Mouse (Mus musculus) adrenal gland, adult 2 months (tissue): Measurements from ENCODE around the gene Selenok. TPM values are rescaled to one million over a fixed set of nuclear protein-coding genes. Genes with fewer than 3 reads are reported as not detected.

ENCODE experiments used
- DNase-seq: peaks from one replicate; pipeline ENCODE4 v3.0.0; 2021
- polyA plus RNA-seq: library from polyadenylated mRNA; depleted of rRNA; stranded (reverse); fragments of >200 nt; gene quantifications from 2 replicates; pipeline ENCODE4 v1.2.3, GENCODE M21; 2012
- total RNA-seq, 2 experiments: library from RNA; stranded (reverse); gene quantifications; 2 replicates each; pipeline ENCODE4 v1.2.3; 2021

The Selenok gene
- total and polyA plus RNA-seq, 3 experiments, result 5.5 to 122 (median 78.3) TPM

DNA sequence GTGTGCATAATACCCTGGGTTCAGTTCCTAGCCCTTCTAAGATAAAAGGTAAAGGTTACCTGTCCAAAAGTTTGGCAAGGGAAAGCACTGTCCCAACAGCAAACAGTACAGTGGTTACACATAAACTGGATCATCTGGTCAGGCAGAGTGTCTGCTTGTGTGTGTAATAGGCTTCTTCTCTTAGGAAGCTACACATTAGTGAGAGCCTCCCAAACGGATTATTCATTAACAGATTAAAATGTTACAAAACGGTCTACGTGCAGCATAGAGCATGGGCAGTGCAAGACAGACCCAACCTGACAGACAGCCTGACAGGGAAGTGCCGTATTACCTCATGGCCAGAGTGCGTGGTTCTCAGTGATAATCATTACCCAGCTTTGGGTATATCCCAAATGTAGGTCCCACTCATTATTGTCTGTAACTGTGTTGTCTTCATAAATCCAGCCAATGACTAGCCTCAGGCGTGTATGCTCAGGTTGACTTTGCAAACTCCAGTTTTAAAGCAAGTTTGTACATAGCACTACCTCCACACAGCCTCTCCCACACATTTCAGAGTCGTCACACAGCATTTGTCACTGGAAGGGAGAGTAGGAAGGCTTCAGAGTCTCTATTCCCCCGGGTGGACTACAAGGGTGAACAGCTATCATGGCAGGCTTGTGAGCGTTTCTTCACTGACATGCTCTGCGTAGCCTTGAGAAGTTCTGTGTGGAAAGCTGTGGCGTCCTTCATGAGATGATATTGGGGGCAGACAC lies 28.1 kb downstream of the Selenok start:
- DNase-seq, result no peak

DNA sequence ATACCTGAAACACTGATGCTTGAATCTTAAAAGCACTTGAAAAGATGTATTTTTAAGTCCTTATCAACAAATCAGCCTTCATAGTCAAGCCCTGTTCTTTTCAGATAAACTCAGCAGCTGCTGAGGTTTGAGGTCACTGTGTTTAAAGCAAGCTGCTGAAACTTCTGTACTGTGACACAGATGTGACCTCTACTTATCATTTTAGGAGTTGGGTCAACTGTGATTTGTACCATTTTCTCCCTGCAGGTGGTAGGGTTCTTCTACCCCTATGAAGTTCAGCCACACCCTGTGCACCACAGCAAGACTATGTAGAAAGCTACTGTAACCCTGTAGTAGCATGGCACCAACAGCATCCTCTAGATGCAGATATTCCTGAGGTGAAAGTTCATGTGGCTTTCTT lies 29.2 kb downstream of the Selenok start:
- no peak for DNase-seq

DNA sequence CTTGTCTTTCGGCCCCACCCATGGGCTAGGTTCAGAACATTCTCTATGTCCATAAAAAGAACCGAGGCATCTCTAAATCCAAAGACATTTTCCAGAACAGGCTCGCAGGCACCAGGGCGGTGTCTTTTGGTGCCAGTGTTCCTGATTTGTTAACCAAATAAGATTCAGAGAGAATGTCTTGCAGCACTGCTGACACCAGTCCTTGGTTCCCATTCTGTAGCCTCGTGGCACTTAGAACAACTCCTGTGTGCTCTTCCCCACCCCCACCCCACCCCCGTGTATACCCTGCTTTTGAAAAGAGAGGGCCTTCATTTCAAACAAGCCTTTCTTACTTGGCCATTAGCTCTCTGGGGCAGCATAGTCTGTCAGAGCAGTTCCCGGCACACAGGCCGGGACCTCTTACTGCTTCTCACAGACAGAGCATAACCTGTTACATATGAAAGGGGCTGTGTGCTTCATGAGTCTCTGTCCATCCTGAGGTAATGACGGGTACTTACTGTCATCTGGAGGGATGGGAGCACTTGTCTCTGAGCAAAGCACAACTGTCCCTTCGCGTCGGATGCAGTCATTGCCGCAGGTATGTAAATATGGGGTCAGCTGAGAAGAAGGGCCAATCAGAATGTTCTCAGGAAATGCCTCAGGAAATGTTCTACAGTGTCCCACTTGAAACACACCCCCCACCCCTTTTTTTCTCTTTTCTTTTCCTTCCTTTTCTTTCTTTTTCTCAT lies 30.8 kb downstream of the Selenok start:
- DNase-seq, result no peak

DNA sequence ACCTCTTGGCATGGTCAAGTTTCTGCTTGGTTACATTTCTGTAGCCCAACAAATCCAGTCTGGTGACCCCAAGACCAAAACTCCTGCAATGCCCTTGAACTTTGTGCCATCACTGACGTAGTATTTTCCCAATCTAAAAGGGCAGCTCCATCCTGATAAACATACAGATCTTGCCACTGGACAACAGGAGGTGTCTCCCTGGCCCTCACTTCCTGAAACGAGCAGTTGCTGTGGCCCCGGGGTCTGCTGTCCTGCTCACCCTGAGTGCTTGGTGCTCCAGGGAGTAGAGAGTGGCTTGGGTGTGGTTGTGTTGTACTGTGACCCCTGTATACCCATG lies 31.3 kb downstream of the Selenok start:
- no peak for DNase-seq

DNA sequence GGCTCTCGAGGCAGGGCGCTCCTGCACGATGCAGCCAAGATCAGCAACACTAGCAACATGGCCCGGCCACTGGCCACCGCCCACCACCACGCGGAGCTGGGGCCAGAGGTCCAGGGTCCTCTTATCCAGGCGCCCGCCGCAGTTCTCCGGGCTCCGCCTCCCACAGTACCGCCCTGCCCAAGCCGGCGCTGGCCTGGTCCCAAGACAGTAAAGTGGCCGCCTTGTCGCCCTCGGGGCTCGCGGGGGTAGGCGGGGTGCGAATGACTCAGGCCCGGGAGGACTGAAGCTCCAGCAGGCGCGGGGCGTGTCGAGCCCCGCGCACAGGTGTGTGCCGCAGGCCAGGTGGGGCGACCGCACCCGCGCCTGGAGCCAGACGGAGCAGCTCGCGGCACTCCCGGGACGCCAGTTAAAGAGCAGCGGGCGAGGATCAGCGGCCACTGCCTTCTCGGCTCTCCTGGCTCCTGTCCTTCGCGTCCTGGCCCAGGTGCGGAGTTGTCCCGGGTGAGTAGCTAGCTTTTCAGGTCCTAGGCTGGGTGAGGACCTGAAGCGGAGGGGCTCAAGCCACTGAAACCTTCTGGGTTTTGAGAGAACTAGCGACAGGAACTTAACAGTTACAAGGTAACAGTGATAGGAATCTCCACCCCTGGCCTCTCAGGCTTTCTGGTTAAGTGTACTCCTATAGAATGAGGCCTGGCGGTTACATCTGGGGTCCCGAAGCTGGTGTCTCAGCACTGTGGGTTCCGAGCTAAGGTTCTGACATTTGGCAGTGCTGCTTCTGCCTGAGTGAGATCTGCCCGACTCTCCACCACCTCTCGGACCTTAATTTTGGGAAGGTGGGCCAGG lies 40.8 kb downstream of the Selenok start, which contains the start of the genes Il17rb and Chdh:
TSS of gene Il17rb (minus strand) at position 164 of the 843 bp plus-strand sequence.
TSS of gene Chdh (plus strand) at position 291 of the 843 bp plus-strand sequence.
- peak; percentile 85 for DNase-seq

DNA sequence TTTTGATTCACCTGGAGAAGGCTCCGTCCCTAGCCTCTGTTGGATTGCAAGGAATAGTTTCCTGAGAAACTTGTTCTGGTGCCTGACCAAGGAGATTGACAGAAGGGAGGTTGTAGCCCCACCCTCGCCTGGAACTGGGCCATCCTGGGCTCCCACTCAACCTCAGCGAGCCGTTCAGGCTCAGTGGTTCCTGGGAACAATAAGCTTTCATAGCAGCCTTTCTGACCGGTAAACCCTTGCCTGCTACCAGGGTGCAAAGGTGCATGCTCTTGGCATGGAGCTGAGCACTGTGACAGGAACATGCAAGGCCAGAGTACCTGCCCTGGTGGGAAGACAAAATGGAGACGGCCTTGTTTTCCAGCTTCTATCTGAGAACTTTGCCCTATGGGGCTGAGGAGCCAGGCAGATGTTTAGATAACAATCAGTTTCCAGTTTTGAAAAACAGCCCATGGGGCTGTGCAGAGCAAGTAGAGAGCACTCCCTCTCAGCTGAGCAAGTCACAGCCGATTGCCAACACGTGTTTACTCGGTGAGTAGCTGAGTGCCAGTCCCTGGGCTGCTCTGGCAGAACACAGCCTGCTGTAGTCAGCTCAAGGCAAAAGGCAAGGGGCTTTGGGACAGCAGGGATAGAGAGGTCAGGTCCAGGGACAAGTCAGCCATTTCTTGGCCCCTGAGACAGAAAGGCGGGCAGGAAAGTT lies 41.9 kb downstream of the Selenok start:
- DNase-seq, result peak; percentile 50

DNA sequence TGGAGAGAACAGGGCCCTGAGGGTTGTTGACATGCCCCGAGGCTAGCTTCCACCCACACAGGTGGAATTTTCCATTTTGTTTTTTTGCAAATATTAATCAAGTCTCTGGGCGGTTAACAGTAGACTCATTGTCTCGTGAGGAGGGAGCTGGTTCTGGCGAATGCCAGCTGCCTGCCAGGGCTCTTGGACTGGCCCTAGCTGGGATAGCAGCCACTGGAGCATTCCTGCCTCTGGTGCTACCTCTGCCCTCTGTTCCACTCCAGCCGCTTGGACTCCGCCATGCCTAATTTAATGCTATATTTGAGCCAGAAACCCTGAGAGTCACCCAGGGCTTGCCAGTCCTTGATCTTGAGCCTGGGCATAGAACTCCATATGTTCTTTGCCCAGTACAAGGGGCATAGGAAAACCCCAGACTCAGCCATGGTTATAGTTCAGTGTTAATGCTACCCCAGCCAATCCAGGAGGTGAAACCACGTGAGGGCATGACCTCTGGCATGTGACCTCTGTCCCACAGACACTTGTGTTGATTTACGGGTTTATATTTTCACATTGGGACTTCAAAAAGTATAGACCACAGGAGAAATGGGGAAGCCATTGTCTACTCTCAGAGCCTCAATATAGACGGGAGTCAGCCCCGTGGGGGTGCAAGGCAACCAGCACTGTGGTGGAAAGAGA lies 43.9 kb downstream of the Selenok start:
- DNase-seq, result peak; percentile 51

DNA sequence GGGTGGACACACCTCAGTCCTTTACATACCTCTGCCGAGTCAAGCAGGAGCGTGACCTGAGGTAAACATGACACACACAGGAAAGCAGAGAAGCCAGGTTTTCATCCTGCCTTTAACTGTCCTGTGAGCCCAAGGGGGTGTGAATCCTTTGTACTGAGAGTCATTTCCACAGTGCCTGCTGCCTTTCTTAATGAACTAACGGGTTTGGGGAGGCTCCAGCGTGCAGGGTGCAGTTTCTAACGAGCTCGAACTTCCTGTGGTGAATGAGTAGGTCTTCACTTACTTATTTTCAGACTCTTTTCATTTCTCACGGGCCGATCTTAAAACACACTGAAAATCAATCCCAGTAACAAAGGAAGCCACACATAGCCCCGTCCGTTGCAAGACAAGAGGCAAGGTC lies 46.4 kb downstream of the Selenok start:
- DNase-seq, result no peak

DNA sequence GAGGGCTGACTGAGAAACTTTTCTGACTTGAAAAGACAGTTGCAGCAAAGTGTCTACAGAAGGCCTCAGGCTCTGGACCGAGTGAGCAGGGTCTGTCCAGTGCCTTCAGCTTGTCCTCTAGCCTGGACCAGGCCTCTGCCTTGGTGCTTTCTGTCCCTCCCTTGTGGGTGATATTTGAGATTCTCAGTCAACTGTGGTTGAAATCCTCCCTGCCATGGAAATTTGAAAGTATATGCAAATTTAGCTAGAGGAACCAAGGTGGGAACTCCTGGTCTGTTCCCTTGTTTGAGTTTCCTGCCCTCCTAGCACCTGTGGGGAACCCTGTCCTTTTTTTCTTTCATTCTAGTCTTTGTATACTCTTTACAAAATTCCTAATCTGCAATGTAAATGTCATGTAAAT lies 46.9 kb downstream of the Selenok start:
- DNase-seq, result no peak

DNA sequence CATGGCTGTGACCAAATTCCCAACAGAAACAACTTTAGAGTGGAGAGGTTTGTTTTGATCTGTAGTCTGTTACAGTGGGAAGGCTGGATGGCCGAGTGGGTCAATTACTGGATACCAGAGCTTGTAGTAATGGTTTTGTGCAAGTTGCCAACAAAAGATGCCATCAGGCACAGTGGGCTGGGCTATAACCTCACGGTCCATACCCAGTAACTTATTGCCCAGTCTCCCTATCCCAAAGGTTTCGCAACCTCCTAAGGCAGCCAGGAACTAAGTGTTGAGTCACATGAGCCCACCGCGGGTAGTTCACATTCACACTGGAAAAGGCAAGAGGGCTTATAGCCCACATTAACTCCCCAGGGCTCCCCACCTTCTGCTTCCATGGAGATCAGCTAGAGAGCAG lies 48.6 kb downstream of the Selenok start:
- no peak for DNase-seq

DNA sequence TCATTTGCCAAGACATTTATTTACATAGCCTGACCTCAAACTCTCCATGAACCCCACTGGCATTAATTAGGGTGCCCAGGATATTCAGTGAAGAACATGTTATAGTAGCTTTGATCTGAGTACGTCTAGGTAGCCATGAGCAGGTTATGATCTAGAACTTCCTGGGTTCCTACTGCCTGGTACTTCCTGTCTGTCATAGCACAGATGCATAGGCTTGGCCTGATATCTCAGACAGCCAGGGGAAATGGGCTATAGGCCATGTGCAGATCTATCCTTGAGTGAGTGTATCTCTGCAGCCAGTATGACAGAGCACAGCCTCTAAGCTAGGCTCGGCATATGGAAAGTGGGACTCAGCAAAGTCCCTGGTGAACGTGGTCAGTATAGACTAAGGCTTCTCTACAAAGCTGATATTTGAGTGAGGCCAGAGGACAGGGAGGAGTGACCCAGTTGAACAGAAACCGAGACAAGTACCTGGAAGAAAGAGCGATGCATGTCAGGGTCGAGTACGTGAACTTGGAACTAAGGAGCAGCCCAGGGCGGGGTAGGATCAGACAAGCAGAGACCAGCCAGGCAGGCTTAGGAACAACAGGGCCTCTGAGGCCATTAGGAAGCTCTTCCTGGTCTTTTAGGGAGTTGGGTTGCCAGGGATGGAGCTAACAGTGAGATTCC lies 49.8 kb downstream of the Selenok start:
- no peak for DNase-seq

DNA sequence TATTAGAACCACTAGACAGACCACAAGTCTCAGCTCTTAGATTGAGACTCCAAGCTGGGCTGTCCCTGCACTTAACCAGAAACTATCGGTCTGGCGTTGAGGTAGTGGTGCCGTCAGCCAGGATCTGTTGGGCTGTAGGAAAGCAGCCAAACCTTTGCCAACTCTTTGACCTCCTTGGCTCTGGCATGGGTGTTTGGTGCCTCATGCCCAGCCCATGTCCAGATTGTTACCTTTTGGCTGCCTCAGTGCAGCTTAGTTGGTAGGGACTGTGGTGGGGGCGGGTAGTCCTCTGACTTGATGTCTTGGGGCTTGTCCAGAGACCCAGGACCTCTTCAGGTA lies 50.3 kb downstream of the Selenok start:
- DNase-seq, result peak; percentile 35

DNA sequence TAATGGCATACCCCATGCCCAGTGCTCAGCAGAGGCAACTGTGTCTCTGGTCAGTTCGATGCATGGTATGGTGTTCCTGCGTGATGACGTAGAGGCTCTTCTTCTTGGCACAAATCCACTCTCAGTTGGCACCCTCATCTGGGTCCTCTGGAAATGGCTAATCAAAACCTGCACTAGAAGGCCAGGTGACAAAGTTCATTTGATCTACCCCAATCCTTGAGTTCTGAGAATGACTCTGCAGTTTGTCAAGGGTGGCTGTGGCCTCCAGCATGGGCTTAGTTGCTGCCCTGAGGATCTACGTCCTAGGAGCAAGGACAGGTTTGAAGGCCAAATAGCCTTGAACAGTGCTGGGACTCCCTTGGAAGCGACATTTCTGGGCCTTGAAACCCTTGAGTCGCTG lies 50.7 kb downstream of the Selenok start:
- DNase-seq, result no peak

DNA sequence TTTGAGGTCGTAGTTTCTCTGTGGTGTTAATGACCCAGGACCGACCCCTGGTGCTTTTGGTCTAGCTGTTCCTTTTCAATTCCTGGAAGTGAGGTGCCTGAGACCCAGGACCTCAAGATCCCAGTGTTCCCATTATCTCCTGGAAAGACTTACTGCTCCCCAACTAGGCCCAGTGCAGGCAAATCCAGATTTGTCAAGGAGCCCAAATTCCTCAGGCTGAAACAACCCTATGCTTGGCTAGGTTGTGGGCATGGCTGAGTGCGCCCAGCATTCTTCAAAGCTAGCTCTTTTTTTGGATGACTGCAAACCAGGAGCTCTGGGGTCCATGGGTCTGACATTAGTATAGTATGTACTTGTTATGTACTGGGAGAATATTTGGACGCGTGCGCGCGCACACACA lies 51.3 kb downstream of the Selenok start:
- DNase-seq, result no peak

DNA sequence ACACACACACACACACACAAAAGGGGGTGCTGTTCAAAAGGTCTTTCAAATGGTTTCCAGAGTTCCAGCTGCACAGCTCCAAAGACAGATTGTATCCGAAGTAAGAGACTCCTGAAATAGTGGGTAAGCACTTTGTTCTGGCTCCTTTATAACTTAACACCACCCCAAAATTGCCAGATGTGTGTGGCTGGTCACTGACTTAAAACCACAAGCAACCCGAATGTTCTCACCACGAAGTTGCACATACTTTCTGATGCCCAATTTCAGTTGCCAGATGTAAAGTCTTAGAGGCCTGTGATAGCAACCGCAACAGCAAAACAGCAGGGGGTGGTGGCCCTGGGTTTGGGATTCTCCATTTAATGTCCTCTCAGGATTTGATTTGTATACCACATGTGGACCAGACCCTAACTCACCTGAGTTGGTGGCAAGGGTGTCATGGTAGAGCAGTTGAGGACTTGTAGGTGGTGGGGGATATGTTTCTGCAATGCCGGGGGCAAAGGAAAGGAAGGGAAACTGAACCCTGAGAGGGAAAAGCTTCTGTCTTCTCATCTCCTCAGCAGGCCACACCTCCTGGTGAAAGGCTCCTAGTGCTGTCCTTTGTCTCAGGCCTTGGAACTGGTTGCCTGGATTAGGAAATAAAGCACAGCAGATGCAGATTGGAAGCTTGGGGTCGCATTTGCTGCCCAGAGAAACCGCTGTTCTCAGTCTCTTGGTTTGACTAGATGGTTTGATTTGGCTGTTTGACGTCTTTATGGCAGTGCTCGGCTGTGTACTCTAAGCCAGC lies 51.9 kb downstream of the Selenok start:
- no peak for DNase-seq

DNA sequence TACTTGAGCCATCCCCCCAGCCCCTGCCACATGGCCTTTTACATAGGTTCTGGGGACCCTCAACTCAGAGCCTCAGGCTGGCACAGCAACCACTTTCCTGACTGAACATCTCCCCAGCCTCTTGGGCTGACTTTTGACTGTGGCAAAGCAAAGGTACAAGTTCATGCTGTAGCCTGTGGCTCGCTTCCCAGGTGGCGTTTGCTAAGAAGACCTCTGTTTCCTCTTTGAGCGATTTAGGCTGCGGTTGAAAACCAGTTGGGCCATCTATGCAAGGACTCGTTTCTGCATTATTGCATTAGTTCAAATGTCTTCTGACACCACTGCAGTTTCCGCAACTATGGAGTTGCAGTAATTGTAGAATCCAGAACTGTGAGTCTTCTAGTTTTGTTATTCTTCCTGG lies 54.4 kb downstream of the Selenok start:
- DNase-seq, result no peak

DNA sequence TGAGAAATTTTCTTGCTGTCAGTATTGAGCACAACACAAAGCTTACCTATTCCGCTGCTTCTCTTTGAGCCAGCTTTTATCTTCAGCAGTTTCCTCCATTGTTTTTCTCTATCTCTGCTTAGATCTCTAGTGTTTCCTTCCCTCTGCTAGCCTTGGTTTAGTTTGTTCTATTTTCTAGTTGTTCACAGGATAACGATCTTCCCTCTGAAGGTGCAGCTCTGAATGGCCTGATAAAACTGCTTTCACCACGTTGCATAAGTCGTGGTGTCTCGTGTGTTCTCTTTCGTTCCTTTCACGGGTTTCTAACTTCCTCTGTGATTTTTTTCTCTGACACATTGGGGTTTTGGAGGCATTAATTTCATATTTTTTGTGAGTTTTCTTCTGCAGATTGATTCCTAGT lies 56.3 kb downstream of the Selenok start:
- DNase-seq, result no peak
